Mouse (Mus musculus): ENCODE results near the gene Ccl22. TPM values are rescaled to one million over a fixed set of nuclear protein-coding genes. Genes with fewer than 3 reads are reported as not detected.

Ccl22 gene
- total RNA-seq (2022) = not detected

DNA sequence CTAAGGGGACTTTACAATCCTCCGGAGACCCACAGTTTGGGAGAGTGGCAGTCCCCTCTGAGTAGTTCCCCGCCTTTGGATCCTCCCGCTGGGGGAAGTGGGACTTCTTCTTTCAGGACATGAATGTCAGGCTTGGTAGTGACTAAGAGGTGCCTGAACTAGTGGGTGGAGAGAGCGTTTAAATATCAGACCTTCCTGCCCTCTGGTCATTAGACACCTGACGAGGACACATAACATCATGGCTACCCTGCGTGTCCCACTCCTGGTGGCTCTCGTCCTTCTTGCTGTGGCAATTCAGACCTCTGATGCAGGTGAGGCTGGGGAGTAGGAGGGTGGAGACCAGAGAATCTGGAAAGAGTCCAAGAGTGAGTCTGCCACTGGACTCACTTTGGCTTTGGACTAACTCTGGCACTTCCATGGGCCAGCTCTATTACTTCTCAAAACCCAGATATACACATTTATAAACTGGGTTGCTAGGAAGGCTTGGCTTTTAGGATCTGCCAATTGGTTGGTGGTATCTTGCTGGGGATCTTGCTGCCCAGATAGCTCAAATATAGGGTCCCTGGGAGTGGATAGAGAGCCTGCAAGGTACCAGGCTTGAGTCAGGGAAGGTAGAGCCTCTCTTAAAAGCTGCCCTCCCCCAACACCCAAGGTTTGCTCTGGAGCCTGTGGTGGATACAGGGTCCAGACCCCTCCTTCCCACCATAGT lies at the start of gene Ccl22:
Ccl22 (plus strand) TSS at position 115 of the 709 bp plus-strand sequence.
- no peak for DNase-seq (ENCODE audit: low spot score in 2 of 2)

- DNase-seq (ENCODE audit: low spot score in 2 of 2) = peak in 1 of 2 experiments; percentile 20
Measured at GRCm38 (mm10) chr8:94695994-94696384, 49.4 kb upstream of the Ccl22 start, which contains the start of gene Pllp. Gene Pllp, minus strand, starts transcription at chr8:94696278.

DNA sequence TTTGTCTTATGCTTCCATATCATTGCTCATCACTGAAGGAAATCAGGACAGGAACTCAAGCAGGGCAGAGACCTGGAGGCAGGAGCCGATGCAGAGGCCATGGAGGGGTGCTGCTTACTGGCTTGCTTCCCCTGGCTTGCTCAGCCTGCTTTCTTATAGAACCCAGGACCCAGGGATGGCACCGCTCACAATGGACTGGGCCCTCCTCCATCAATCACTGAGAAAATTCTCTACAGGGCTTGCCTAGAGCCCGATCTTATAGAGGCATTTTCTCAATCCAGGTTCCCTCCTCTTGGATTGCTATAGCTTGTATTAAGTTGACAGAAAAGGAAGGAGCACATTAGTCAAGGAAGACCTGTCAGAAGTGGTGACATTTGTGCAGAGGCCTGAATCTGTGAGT lies 48.8 kb upstream of the Ccl22 start:
- DNase-seq (ENCODE audit: low spot score in 2 of 2) = no peak

- no peak for DNase-seq (ENCODE audit: low spot score in 2 of 2)
Measured at GRCm38 (mm10) chr8:94697956-94698355, 47.4 kb upstream of the Ccl22 start.

GRCm38 (mm10) chr8:94699366-94699765 lies 46.0 kb upstream of the Ccl22 start:
- no peak for DNase-seq (ENCODE audit: low spot score in 2 of 2)

GRCm38 (mm10) chr8:94700421-94700935 lies 44.9 kb upstream of the Ccl22 start:
- DNase-seq (ENCODE audit: low spot score in 2 of 2) = no peak

GRCm38 (mm10) chr8:94702156-94702555 lies 43.2 kb upstream of the Ccl22 start:
- DNase-seq (ENCODE audit: low spot score in 2 of 2) = no peak

DNA sequence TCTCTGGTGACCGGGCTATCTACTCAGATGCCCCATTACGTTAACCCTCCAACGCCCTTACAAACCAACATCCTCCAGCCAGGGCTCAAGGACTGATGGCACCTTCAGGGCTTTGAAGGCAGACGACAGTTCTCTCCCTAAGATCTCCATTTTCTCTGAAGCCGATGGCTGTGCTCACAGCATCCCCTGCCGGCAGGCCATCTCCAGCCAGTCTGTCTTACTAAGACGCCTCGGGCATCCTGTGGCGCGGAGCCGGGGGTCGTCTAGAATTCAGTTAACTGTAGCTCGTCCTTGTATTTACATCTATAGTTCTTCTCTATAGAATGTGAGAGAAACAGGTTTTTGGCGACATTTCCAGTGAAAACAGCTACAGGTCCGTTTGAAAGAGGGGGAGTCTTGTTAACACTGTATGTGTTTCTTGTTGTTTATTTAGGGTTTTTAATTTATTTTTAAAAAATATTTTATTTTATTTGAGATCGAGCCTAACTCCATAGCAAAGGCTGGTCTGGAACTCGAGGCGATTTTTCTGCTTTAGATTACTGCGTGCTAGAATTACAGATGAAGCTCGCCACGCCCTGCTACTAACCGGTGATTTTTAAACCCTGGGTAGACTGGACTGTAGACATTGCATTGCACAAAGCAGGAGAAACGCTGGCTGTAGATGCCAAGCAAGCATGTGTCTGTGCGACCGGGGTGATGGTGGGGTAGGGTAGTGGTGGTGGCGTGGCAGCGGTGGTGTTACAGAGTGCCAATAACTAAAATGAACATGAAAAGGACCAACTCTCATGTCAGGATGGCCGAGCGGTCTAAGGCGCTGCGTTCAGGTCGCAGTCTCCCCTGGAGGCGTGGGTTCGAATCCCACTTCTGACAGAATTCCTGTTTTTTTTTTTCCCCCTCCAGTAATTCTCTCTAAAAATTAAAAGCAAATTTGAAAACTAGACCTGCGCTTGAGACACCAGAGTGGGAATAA lies 42.3 kb upstream of the Ccl22 start:
- peak; percentile 67 to 72 for DNase-seq (ENCODE audit: low spot score in 2 of 2)

DNA sequence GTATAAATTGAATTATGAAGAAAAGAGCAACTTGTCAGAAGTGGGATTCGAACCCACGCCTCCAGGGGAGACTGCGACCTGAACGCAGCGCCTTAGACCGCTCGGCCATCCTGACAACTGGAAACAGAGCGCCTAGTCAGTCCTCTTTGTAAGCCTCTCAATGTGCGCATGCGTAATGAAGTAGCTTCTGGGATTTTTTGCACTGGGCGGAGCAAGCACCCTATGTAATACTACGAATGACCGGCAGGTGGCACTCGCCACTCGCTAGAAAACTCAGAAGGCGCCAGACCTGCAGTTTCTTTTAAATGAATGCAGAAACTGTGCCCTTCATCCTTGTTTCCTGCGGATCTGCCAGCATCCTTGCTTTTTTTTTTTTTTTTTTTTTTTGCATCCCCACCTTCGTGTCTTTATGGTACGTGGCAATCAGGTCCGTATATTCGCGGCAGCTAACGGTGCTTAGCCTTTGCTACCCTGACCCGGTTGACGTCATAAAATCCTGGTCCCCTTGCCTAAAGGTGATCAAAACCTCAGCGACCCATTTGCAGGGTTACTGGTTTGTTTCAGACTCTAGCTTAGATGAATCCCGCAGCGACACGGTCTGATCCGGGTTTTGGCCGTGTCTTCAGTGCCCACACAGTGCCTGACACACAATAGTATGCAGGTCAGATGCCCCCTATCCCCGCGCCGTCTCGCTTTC lies 41.3 kb upstream of the Ccl22 start:
- peak; percentile 92 to 93 for DNase-seq (ENCODE audit: low spot score in 2 of 2)

GRCm38 (mm10) chr8:94704669-94704984 lies 40.8 kb upstream of the Ccl22 start:
- DNase-seq (ENCODE audit: low spot score in 2 of 2) = no peak

DNA sequence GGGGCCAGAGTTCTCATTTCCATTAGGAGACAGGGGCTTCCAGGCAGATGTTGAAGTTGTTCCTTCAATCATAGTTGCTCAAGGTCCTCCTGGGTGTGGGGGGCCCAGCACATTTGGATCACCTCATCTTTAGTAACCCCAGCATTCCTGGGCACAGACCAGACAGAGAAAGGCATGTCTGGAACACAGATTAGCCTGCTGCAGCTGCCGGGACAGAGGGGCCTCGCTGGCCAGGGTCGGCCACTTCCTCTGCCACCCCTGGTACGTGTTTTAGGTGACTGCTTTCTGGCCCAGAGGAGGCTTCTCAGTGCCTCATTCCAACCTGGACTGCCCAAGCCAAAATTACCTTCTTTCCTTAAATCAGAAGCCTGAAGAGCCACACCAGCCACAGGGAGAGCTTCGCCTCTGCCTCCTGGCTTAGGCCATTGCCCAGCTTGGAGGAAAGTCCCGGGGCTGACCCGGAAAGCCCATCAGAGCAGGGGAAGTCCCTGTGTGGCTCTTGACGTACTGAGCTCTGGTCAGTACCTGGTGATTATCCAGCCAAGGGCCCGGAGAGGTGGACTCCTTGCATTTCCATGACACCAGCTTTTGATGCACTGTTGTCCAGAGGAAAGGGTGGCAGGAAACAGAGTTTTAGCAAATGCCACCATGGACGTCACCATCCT lies 39.7 kb upstream of the Ccl22 start:
- no peak for DNase-seq (ENCODE audit: low spot score in 2 of 2)

DNA sequence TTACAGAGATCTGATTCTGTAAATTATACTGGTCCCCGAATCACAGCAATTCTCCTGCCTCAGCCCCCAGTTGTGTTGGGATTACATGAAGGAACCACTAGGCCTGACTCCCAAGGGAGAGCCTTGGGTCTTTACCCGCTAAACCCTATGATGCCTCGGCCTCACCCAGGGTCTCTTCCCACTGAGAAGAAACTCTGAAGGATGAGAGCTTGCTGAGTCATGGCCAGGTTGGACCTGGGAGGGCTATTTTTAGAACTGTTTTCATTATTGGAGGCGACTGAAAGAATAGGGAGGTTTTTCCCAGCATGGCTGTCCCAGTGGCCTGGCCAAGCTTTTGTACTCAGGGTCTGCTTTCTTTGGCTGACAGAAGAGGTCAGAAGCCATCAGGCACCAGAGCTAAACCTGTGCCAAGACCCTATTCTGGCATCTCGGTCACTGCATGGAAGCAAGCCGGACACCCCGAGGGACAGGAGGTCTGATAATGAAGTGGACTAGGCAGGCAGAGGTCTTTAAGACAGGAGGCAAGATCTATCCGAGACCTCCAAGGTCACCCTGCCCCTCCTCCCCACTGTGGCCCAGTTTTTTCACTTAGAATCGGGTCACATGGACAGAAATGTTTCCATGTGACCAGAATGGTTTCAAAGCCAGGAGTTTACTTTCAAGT lies 38.5 kb upstream of the Ccl22 start:
- DNase-seq (ENCODE audit: low spot score in 2 of 2) = no peak

DNA sequence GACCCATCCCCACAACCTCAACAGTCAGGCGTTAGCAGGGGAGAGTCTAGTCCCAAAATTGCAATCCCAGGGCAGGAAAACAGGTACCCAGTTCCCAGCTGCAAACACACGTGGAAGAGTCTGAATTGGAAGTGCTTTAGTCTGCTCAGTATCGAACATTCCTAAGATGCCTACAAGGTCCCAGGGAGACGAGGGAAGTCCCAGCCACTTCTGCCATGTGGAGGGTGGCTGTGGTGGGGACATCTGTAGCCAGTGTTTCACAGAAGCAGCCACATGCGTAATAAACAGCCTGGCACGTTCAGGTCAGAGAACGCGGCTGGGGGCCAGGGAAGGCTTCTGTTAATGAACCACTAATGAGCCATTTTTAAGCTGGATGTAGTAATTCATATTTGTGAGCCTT lies 35.1 kb upstream of the Ccl22 start:
- DNase-seq (ENCODE audit: low spot score in 2 of 2) = no peak

DNA sequence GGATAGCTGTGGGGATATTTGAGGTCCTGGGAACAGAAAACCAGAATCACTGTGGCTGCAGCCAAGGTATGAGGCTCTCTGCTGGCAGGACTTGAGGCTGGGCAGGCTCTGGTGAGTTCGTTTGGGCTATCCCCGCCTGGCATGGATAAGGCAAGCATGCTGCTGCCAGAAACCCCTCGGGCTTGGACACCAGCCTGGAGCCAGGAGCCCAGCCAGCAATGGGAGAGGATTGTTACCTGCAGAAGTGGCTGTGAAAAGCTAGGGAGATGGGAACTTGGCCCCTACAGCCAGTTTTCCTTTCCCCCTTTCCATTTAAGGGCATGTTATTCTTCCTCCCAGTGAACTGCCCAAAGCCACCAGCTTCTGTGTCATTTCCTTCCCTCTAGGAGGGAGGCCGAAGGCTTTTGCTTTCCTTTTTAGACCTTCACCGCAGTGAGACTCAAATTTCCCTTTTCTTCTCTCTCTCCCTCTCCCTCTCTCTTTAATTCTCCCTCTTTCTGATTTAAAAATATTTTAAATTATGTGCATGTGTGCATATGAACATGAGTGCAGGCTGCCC lies 34.2 kb upstream of the Ccl22 start:
- DNase-seq (ENCODE audit: low spot score in 2 of 2) = no peak

DNA sequence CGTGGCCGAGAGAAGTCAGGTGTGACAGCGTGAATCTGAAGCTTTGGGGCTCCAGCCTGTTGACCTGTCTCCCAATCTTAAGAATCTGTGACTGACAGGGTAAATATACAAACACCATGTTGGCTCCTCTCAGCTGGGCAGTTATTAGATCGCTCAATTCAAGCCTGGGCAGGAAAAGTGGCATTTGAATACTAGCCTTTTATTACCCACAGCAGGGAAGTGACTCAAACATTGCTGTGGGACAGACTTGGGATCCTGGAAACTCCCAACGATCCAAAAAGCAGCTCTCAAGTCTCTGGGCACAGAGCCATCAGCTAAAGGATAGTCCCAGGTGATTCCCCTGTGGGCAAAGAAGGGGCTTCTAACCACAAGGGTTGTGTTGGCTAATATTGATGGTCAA lies 30.8 kb upstream of the Ccl22 start:
- DNase-seq (ENCODE audit: low spot score in 2 of 2) = no peak

DNA sequence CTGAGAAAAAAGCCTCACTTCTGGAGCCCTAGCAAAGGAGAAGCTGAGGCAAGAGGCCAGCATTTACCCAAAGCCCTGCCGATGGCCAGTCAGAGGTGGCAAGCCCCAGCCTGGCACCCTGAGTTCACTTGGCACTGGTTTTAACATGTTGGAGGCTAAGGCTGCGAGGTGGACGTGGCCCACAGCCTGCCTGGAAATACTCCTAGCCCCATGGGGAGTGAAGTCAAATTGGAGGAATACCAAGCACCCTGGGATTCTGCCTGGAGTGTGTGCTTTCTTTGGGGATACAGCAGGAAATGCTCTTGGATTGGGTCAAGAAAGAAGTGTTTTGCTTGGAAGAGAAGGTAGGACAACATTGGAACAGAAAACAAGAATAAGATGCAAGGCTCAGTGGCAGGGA lies 29.5 kb upstream of the Ccl22 start:
- DNase-seq (ENCODE audit: low spot score in 2 of 2) = no peak

GRCm38 (mm10) chr8:94716841-94717240 lies 28.5 kb upstream of the Ccl22 start:
- no peak for DNase-seq (ENCODE audit: low spot score in 2 of 2)

DNA sequence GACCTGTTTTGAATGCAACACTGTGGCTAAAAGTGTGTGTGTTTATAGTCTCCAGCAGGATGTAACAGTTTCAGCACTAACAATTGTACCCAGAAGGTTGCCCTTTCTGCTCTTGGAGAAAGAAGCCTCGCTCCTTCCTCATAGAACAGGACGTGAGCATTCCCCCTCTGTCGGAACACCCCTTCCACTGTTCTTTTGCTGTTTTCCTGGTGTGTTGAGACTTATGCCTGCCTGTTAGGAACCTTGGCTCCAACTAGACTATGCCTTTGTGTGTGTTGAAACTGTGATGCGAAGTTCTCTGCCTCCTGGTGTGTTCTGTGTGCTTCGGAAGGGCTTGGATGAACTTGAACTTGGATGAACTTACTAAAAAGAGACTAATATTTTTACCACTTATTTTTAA lies 19.4 kb upstream of the Ccl22 start:
- DNase-seq (ENCODE audit: low spot score in 2 of 2) = no peak

- no peak for DNase-seq (ENCODE audit: low spot score in 2 of 2)
Measured at GRCm38 (mm10) chr8:94729301-94729700, 16.1 kb upstream of the Ccl22 start.

GRCm38 (mm10) chr8:94733821-94734465 lies 11.4 kb upstream of the Ccl22 start:
- DNase-seq (ENCODE audit: low spot score in 2 of 2) = no peak

Data from gastrocnemius, adult 8-10 months (tissue).